Mouse (Mus musculus): ENCODE results near the gene Trp53.
A peak's percentile ranks its signal among the peaks of the same experiment; 100 is the strongest.

The Trp53 gene

DNA sequence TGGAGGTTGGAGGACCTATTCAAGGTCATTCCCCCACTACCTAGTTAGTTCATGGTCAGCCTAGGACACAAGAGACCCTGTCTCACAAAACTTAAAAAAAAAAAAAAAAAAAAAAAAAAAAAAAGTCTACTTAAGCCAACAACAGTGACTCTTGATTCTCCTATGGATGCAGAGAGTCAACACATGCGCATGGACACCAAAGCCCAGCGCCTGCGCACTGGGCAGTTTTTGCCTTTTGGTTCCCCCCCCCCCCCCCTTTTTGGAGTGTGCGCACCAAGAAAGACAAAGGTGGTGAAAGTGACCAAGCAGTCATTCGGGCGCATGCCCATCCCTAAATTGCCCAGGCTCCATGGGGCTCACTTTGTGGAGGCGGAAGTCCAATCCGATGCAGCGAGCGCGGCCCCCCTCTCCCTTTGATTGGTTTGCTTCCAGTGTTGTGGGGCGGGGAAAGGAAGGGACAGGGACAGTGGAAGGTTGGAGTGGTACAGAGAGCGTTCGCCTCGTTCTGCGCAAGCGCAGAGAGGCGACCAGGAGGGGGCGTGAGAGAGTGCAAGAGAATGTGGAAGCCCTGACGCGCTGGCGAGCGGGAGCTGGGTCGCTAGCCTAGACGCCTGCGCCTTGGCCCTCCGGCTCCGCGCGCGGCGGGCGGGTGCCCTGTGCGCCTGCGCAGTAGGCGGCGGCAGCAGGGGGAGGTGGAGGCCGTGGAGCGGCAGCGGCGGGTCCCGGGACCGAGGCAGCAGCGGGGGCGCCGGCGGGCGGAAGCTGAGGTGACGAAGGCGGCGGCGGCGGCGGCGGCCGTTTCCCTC is 52.3 kb downstream of the Trp53 start, which contains the start of gene Fxr2:
Fxr2 (plus strand) TSS at position 707 of the 806 bp plus-strand sequence.
- DNase-seq = peak; percentile 100

DNA sequence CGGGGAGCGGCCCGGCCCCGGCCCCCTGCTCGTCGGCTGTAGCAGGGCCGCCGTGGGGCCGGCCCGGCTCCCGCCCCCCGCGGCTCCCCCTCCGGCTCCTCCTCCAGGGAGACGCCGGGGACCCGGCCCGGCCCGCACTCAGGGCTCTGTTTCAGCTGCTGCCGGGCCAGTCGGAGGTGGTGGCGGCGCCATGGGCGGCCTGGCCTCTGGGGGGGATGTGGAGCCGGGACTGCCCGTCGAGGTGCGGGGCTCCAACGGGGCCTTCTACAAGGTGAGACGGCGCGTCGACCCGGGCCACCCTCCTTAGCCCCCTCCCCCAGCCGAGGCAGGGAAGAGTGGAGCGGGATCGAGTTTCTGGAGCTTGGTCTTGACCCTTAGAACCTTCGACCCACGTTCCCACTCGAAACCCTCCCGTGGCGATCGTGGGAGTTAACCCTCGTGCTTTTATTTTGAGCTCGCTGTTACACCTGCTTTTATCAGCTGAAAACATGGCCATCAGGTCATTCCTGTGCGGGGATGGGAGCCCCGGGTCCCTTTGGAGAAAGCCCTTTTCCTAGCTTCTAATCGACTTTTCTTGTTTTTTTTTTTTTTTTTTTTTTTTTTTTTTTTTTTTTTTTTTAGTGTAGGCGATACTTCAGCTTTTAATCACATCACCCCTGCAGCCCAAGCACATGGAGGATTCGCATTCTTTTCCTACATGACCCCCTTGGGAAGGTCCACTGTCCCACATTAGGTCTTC is 53.1 kb downstream of the Trp53 start:
- DNase-seq = peak in 1 of 2 experiments; percentile 87

DNA sequence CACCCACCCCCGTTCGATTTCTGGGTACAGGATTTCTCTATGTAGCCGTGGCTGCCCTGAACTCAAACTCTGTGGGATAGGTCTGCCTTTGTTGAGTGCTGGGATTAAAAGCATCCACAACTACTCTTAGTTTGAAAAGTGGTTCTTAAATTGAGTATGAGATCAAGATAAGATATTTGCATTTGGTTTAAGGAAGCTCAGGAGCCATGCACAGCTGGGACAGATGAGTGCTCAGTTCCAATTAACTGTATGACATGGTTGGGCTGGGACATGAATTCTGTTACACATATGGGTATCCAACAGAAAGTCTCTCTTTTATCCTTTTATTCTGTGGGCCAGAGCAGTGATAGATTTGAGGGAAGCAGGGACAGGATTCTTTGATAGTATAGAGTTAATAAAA is 55.3 kb downstream of the Trp53 start:
- DNase-seq = no peak

Data from kidney, postnatal 4 days (tissue).